Mouse (Mus musculus): ENCODE results near the gene Metap1. TPM values are rescaled to one million over a fixed set of nuclear protein-coding genes. Genes with fewer than 3 reads are reported as not detected.

Gene Metap1
- polyA plus RNA-seq (2014; fragmentation: Illumina TruSeq; extraction: RNeasy Lipid Tissue Mini Kit (QIAGEN cat#74804); ENCODE audit: low read depth, low replicate concordance), result 64.4 TPM

DNA sequence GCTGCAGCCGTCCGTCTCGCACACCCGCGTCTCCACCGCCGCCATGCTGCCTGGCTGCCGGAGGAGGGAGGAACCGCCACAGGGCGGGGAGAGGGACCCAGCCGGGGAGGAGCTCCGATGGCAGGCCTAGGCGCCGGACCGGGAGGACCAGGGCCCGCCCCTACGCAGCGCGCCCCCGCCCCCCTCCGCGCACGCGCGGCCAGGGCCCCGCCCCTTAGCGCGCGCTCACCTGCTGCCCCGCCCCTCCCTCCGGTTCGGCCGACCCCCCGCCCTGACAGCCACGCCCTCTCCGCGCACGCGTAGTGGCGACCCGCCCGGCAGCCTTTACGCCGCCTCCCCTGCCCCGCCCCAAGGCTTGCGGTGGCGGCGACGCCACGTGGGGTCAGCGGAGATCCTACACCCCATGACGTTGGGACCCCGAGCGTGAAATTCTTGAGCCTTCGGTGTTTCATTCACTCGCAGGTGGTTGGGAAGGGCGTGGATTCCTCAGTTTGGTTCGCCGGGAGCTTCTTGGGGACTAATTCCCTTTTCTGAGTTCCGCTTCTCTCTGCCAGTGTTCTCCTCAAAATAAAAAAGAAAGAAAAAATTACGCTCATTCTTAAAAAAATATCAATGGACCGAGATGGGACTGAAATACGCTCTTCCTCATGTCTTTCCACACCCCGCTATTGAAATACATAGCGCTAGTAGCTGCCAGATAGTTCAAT is at the start of gene Metap1:
Gene Metap1, minus strand, starts transcription at position 189 of the 707 bp plus-strand sequence.

DNA sequence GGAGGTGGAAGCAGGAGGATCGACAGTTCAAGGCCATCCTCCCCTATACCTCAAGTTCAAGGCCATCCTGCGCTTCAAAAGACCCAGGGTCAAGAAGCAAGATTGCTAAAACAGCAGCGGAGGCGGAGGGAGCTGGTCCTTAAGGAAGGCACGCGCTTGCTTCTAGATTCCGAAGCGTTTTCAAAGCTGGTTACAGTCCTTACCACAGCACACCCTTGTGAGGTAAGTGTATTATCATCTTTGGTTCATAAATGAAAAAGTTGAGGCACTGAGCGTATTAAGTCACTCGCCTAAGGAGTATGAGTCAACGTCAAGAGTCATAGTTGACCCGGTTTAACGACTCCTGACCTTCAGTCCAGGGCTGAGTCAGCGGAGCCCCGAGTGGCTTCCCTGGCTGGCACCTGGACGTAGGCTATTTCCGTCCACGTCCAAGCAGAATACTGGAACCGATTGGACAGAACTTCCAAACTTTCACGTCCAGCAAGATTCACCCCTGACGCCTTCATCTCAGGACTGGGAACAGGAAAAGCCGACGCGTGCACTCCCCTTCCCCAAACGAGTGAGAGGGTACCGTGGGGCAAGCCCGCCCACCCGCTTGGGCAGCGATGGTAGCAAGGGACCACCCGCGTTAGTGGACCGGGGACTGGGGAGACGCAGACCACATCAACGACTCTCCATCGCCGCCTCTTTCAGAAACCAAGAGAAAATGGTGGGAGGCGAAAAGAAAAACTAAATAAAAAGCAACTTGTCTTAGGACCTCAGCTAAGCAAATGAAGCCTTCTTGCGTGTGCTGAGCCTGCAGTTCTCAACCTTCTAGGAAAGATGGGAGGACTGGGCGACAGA is 37.0 kb upstream of the Metap1 start, which contains the start of gene Eif4e:
Gene Eif4e, plus strand, starts transcription at position 107 of the 843 bp plus-strand sequence.

DNA sequence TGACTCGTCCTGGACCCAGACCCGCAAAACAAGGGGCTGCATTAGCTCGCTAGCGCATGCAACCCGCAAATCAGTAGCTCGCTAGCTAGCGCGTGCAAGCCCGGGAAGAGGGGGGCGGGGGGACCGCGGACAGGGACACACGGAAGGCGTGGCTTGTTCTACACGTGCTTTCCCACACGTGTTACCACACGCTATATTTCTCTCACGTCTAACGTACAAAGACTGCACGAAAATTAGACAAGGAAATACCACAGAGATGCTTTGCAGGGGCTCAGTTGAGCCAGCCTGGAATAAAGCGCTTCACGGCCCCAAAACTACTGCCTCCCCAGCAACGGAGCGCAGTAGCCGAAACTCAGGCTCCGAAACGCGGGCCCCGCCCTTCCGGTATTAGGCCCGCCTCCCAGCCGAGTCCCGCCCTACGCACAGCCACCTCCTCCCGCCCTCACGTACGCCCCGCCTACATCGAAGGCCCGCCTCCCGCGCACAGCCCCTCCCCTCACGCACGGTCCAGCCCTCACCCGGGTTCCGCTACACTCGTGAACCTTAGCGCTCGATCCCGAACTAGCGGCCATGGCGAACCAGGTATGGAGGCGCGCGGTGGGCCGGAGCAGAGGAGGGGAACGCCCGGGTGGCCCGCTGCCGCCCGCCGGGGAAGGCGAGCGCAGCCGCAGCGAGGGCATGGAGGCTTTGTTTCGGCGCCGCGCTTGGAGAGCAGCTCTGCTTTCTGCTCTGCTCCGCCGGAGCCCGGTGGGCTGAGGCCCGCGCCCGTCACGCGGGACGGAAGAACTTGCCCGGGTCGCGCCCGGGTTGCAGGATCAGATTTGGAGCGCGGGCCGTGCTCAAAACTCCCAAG is 46.5 kb downstream of the Metap1 start, which contains the start of gene Adh5:
Gene Adh5, plus strand, starts transcription at position 482 of the 853 bp plus-strand sequence.

DNA sequence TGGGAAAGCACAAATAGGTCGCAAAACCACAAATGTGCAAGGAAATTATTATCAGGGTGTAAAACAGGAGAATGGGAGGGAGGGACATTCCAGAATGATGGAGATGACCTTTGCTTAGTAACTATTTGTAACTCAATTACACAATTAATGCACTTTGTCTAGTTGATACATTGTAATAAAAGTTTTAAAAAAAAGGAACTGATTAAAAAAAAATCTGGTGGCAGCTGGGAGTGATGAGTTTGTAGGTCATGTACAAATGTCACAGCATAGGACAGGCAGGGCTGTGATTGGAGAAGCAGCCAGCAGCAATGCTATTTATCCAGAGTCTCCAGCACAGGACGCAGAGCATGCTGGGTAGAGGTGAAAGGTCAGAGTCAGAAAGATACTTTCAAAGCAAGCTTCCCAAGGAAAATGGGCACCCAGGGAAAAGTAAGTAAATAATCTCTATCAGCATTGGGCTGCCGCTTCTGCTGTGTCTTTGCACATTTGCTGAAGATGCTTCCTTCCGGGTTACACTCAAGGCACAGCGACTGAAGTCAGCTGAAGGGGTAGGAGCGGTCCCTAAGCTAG is 74.1 kb downstream of the Metap1 start, which contains the start of gene Adh4:
Gene Adh4, plus strand, starts transcription at position 346 of the 570 bp plus-strand sequence.

Other genes starting within 250 kb of the Metap1 start
- 138 TPM for gene Adh1, start 228.5 kb downstream of the Metap1 start, polyA plus RNA-seq (2014; fragmentation: Illumina TruSeq; extraction: RNeasy Lipid Tissue Mini Kit (QIAGEN cat#74804); ENCODE audit: low read depth, low replicate concordance)
- not detected for gene Adh6a, start 176.2 kb downstream of the Metap1 start, polyA plus RNA-seq (2014; fragmentation: Illumina TruSeq; extraction: RNeasy Lipid Tissue Mini Kit (QIAGEN cat#74804); ENCODE audit: low read depth, low replicate concordance)
- 3.7 TPM for gene Adh6b, start 147.7 kb downstream of the Metap1 start, polyA plus RNA-seq (2014; fragmentation: Illumina TruSeq; extraction: RNeasy Lipid Tissue Mini Kit (QIAGEN cat#74804); ENCODE audit: low read depth, low replicate concordance)
- 0.40 TPM for gene Adh4, start 74.0 kb downstream of the Metap1 start, polyA plus RNA-seq (2014; fragmentation: Illumina TruSeq; extraction: RNeasy Lipid Tissue Mini Kit (QIAGEN cat#74804); ENCODE audit: low read depth, low replicate concordance)
- 187 TPM for gene Adh5, start 46.4 kb downstream of the Metap1 start, polyA plus RNA-seq (2014; fragmentation: Illumina TruSeq; extraction: RNeasy Lipid Tissue Mini Kit (QIAGEN cat#74804); ENCODE audit: low read depth, low replicate concordance)
- 106 TPM for gene Eif4e, start 36.7 kb upstream of the Metap1 start, polyA plus RNA-seq (2014; fragmentation: Illumina TruSeq; extraction: RNeasy Lipid Tissue Mini Kit (QIAGEN cat#74804); ENCODE audit: low read depth, low replicate concordance)